Mouse (Mus musculus) adrenal gland, postnatal 14 days (tissue): ENCODE data around the gene Tdpoz5. TPM values are rescaled to one million over a fixed set of nuclear protein-coding genes. Genes with fewer than 3 reads are reported as not detected.
"Not testable (repeated sequence)": the region's sequence is repeated elsewhere in the genome, so short reads cannot be mapped to it uniquely, and the experiment has no call there.

Source experiments
- DNase-seq: peaks from one replicate; pipeline ENCODE4 v3.0.0; 2021; ENCODE audit warnings: mixed read lengths
- long read RNA-seq, 2 experiments: library from polyadenylated mRNA; stranded (forward); transcript quantifications; one replicate each; pipeline ENCODE4 v2.0.0; 2021
- total RNA-seq: library from RNA; stranded (reverse); gene quantifications from 2 replicates; pipeline ENCODE4 v1.2.3, GENCODE M21; 2021

Tdpoz5 gene
- total RNA-seq, result not detected in 2 replicates
- long read RNA-seq, experiment 1, result 0 reads
- long read RNA-seq, experiment 2, result 0 reads

DNA sequence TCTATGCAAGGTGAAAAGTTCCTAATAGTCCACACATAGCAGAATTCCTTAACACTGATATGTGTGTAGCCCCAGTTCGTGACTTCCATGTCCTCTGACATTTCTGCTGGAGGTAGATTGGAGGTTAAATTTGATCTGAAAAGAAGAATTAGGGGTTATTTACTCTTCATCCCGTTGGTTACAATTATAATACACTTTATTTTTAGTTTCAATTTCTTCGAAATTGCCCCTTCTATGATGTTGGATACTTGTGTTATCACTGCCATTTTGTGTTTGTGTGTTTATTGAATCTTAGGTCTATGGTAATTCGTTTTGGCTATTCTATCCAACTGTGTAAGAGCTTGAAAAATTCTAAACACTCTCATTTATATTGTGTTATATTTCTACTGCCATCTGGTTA is at the start of gene Tdpoz5:
Gene Tdpoz5 (minus strand): TSS at position 101 of the 400 bp plus-strand sequence.
- DNase-seq, result not testable (repeated sequence)

DNA sequence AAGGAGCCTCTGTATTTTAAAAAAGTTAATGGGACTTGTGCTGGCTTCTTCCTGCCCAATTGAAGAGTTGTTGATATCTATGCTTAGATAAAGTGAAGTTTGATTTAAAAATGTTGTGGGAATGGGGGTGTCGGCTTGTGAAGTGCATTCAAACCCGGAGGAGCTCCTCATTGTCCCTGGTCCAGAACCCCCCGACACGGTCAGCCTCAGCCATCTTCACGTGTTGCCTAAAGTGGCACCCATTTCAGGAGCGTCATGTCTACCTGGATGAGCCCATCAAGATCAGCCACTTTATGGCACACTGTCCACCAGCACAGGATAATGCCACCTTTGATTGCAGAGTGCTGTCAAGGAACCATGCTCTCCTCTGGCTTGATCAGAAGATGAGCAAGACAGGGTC is 7.8 kb upstream of the Tdpoz5 start:
- not testable (repeated sequence) for DNase-seq

DNA sequence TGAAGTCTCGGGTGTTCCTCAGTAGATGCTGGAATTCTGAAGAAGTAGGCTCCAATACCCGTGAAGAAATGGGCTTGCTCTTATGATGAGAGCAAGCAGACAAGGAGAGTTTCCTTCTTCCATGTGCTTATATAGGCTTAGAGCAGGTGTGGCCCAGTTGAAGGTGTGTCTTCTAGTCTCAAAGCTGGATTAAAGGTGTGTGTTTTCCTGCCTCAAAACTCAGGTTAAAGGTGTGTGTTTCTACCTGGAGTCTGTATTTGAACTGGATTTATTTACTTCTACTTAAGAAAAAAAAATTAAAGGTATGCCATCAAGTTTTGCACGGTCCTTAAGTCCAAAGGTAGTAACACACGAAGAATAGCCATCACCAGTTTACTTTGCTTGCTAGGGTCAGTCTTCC is 17.7 kb downstream of the Tdpoz5 start, which contains the start of gene Gm9117:
Gene Gm9117 (minus strand): TSS at position 101 of the 400 bp plus-strand sequence.
- not testable (repeated sequence) for DNase-seq

- not testable (repeated sequence) for DNase-seq
Observed at GRCm38 (mm10) chr3:93938386-93938785, 22.7 kb downstream of the Tdpoz5 start.

Other genes with a start within 250 kb of the Tdpoz5 start
- not detected in 2 replicates for gene Gm5773, start 188.3 kb downstream of the Tdpoz5 start, total RNA-seq
- not detected in 2 replicates for gene Tdpoz4, start 164.9 kb downstream of the Tdpoz5 start, total RNA-seq
- gene Tdpoz3, start 135.3 kb downstream of the Tdpoz5 start, total RNA-seq, result not detected in 2 replicates
- not detected in 2 replicates for gene Gm9117, start 17.8 kb downstream of the Tdpoz5 start, total RNA-seq
- gene Gm9125, start 93.6 kb upstream of the Tdpoz5 start, total RNA-seq, result not detected in 2 replicates
- not detected in 2 replicates for gene Gm10697, start 111.3 kb upstream of the Tdpoz5 start, total RNA-seq
- not detected in 2 replicates for gene Gm10696, start 216.9 kb upstream of the Tdpoz5 start, total RNA-seq
- not detected in 2 replicates for gene Gm5286, start 235.4 kb upstream of the Tdpoz5 start, total RNA-seq